Mouse (Mus musculus) C2C12 (cell line): ENCODE results near the gene Olfr1375.

Source experiments
- CTCF ChIP-seq: IDR thresholded peaks from one replicate; pipeline ENCODE4 v1.5.1; 2011; ENCODE audit not compliant: control insufficient read depth, insufficient read depth, insufficient read length
- FOSL1 ChIP-seq: IDR thresholded peaks from one replicate; pipeline ENCODE4 v1.8.0; 2011; ENCODE audit warnings: mild to moderate bottlenecking, low read length; ENCODE audit not compliant: poor library complexity, insufficient read depth, severe bottlenecking
- MAX ChIP-seq: IDR thresholded peaks from one replicate; pipeline ENCODE4 v1.6.1; 2011; ENCODE audit warnings: mild to moderate bottlenecking, control low read depth
- MYOD1 ChIP-seq: IDR thresholded peaks from one replicate; pipeline ENCODE4 v1.6.1; 2011; ENCODE audit warnings: low read depth; ENCODE audit not compliant: control insufficient read depth, insufficient read length
- MYOG ChIP-seq: IDR thresholded peaks from one replicate; pipeline ENCODE4 v1.6.1; 2011; ENCODE audit not compliant: control insufficient read depth, insufficient read length; ENCODE audit errors: extremely low read depth
- USF1 ChIP-seq: IDR thresholded peaks from one replicate; pipeline ENCODE4 v1.6.1; 2011; ENCODE audit warnings: low read depth, mild to moderate bottlenecking, control low read depth, moderate library complexity

DNA sequence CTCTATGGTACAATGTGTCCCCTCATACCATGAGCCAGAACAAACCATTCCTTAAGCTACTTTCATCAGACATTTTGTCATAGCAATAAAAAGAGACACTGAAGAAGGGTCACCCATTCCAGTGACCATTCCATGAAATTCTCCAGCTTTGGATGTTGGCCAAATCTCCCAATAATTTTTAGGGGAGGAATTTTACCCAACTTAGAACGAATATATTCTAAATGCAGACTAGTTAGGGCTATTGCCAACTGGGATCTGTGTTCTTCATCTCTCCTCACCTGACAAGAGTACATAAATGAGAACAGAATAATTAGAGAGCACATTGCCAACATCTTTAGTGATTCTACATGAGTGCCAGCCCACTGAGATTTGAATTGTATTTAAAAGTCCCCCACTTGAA, 34.0 kb upstream of the Olfr1375 start, which contains the start of gene Olfr54:
- TF ChIP-seq CTCF (no peak), MAX (no peak), USF1 (no peak), FOSL1 (no peak), MYOG (no peak), MYOD1 (no peak)
